Mouse (Mus musculus): ENCODE results near the gene C1qtnf7. TPM values are rescaled to one million over a fixed set of nuclear protein-coding genes. Genes with fewer than 3 reads are reported as not detected.

Gene C1qtnf7
- polyA plus RNA-seq, 1 experiment from 2014 or later = 4.8 TPM

DNA sequence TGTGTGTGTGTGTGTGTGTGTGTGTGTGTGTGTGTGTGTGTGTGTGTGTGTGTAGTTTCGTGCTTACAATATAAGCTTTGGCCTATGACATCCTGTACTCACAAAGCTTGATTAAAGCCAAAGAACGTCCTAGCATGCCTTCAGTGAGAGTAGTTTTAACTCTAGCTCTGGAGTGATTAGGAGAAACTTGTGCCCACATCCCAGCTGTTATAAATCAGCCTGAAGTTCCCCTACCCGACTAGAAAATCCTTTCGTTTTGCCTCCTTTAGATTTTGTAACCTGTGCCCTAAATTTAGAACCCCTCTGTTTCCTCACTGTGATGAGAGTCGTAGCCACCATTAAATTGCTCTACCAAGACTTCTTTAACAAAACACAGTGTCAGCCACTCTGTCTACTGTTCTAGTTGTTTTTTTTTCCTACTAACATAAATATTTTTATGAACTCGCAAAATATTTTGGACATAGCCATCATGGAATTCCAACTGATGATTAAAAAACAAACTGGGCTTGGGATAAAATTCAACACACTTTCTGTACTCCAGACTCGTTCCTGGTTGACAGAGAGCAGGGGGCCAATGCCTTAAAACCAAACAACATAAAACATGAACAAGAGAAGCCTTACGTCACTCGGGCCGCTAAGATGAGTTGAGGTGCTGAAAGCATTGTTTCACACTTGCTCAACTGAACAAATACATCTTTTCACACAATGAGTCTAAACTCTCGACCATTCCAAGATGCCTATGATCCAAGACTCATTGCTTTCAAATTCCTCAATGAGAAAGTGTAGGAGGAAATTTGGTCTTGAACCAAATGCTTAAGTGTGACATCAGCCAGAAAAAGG is 70.3 kb downstream of the C1qtnf7 start:
- H3K36me3 ChIP-seq (ENCODE audit: control insufficient read depth, insufficient read depth, low read length) = no peaks in the 10 kb centered on the region
- H3K27me3 ChIP-seq (replicated peaks; ENCODE audit: control insufficient read depth, insufficient read depth, low read length) = no peaks in the 10 kb centered on the region
- no peak overlapping the region for H3K4me3 ChIP-seq (ENCODE audit: low read length)
- peaks cover 7% of the 10 kb centered on the region for H3K4me1 ChIP-seq (ENCODE audit: control insufficient read depth, insufficient read depth, low read length)
- no peak overlapping the region for H3K4me2 ChIP-seq (ENCODE audit: low read depth, low read length)
- 40% methylated on average over 11 of the region's 11 CpGs for WGBS
- peak overlapping the region; percentile 19 for H3K27ac ChIP-seq (ENCODE audit: low read length)
- ATAC-seq = no peak
- no peaks in the 10 kb centered on the region for H3K9me3 ChIP-seq (ENCODE audit: control insufficient read depth, low read length)
- H3K9ac ChIP-seq (ENCODE audit: low read depth, low read length) = no peak overlapping the region

DNA sequence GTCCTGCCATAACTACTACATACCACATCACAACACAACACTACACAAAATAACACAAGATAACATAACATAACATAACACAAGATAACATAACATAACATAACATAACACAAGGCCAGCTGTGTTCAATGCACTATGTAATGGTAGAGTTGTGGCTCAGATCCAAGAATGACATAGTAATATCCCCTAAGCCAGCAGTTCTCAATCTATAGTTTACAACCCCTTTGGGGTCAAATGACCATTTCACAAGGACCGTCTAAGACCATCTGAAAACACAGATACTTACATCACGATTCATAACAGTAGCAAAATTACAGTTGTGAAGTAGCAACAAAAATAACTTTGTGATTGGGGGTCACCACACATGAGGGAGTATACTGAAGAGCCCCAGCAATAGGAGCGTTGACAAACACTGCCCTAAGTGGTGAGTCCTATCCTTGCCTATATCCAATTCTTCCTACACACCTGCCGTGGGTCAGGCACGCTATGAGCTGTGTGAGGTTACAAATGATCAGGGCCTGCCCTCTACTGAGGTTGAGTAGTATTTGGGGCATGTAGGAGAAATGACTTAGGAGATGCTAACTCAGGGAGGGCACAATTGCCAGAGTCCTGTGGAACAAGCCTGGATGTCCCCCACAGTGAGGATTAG is 73.6 kb downstream of the C1qtnf7 start:
- no peak overlapping the region; the same call in 1 of the 2 replicates for H3K27ac ChIP-seq (ENCODE audit: low read length)
- no peak overlapping the region for H3K9ac ChIP-seq (ENCODE audit: low read depth, low read length)
- H3K9me3 ChIP-seq (ENCODE audit: control insufficient read depth, low read length) = no peaks in the 10 kb centered on the region
- 68% methylated on average over 5 of the region's 5 CpGs for WGBS
- no peaks in the 10 kb centered on the region for H3K36me3 ChIP-seq (ENCODE audit: control insufficient read depth, insufficient read depth, low read length)
- no peak for ATAC-seq
- H3K27me3 ChIP-seq (replicated peaks; ENCODE audit: control insufficient read depth, insufficient read depth, low read length) = no peaks in the 10 kb centered on the region
- H3K4me1 ChIP-seq (ENCODE audit: control insufficient read depth, insufficient read depth, low read length) = peaks cover 7% of the 10 kb centered on the region
- no peak overlapping the region for H3K4me2 ChIP-seq (ENCODE audit: low read depth, low read length)
- no peak overlapping the region for H3K4me3 ChIP-seq (ENCODE audit: low read length)

DNA sequence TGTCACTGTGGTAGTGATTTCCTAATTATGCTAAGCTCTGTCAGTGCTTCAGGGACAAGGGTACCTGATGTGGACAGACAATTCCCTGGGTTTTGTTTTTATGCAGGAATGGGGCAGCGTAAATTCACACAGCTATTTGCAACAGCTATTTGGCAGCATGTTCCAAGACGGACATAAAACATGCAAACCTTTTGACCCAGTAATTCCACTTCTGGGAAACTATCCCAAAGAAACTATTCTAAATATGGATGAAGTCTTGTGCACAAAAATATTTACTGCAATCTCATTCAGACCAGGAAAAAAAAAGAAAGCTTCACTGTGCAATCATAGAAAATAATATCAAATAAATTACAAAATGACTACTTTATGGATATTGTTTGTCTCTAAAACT is 74.1 kb downstream of the C1qtnf7 start:
- H3K9ac ChIP-seq (ENCODE audit: low read depth, low read length) = no peak overlapping the region
- H3K27me3 ChIP-seq (replicated peaks; ENCODE audit: control insufficient read depth, insufficient read depth, low read length) = no peaks in the 10 kb centered on the region
- no peaks in the 10 kb centered on the region for H3K36me3 ChIP-seq (ENCODE audit: control insufficient read depth, insufficient read depth, low read length)
- no peak overlapping the region for H3K4me2 ChIP-seq (ENCODE audit: low read depth, low read length)
- no peaks in the 10 kb centered on the region for H3K9me3 ChIP-seq (ENCODE audit: control insufficient read depth, low read length)
- no peak overlapping the region; the same call in 1 of the 2 replicates for H3K27ac ChIP-seq (ENCODE audit: low read length)
- peaks cover 7% of the 10 kb centered on the region for H3K4me1 ChIP-seq (ENCODE audit: control insufficient read depth, insufficient read depth, low read length)
- ATAC-seq = no peak
- 50% methylated on average over 2 of the region's 2 CpGs for WGBS
- H3K4me3 ChIP-seq (ENCODE audit: low read length) = no peak overlapping the region

DNA sequence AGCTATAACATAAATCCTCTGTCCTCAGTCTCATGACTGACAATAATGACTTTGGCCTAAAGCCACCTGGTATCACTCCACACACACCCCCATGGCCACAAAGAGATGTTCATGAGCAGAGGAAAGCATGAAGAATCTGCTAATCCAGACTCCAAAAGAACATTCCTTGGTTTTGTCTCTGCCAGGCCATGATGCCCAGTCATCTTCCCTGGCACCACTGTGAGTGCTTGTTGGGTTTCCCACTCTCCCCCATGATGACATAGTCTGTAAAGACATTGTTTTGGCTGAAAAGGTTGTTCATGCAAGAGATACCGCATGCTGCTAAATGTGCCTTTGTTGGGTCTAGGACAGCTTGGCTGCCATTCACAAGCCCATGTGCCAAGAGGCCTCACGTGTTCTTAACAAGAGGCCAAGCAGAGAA is 75.0 kb downstream of the C1qtnf7 start:
- H3K9me3 ChIP-seq (ENCODE audit: control insufficient read depth, low read length) = no peaks in the 10 kb centered on the region
- ATAC-seq = no peak
- H3K27ac ChIP-seq (ENCODE audit: low read length) = no peak overlapping the region
- H3K27me3 ChIP-seq (replicated peaks; ENCODE audit: control insufficient read depth, insufficient read depth, low read length) = no peaks in the 10 kb centered on the region
- H3K4me3 ChIP-seq (ENCODE audit: low read length) = no peak overlapping the region
- H3K9ac ChIP-seq (ENCODE audit: low read depth, low read length) = no peak overlapping the region
- 98% methylated on average over 2 of the region's 2 CpGs for WGBS
- H3K4me2 ChIP-seq (ENCODE audit: low read depth, low read length) = no peak overlapping the region
- peaks cover 3% of the 10 kb centered on the region; the same call in 1 of the 2 replicates for H3K4me1 ChIP-seq (ENCODE audit: control insufficient read depth, insufficient read depth, low read length)
- no peaks in the 10 kb centered on the region for H3K36me3 ChIP-seq (ENCODE audit: control insufficient read depth, insufficient read depth, low read length)

DNA sequence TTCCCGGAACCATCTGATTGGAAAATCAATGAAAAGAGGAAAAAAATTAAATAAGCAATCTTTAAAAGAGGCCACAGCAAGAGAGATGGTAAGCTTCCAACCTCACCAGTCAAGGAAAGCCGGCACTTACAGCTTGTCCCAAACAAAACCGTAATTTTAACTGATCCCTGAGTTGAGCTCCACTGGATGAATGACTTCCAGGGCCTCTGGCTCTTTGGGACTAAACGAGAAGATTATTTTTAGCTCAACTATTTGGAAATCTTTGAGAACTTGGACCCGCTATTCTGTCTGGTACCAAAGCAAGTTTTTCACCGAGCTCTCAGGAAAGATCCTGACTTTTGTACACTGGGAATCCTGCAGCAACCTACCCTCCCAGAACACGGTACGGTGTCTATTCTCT is 86.3 kb downstream of the C1qtnf7 start:
- no peaks in the 10 kb centered on the region for H3K27me3 ChIP-seq (replicated peaks; ENCODE audit: control insufficient read depth, insufficient read depth, low read length)
- no peak overlapping the region for H3K27ac ChIP-seq (ENCODE audit: low read length)
- no peaks in the 10 kb centered on the region for H3K36me3 ChIP-seq (ENCODE audit: control insufficient read depth, insufficient read depth, low read length)
- ATAC-seq = no peak
- H3K9ac ChIP-seq (ENCODE audit: low read depth, low read length) = no peak overlapping the region
- no peaks in the 10 kb centered on the region for H3K4me1 ChIP-seq (ENCODE audit: control insufficient read depth, insufficient read depth, low read length)
- no peak overlapping the region for H3K4me3 ChIP-seq (ENCODE audit: low read length)
- H3K4me2 ChIP-seq (ENCODE audit: low read depth, low read length) = no peak overlapping the region
- 75% methylated on average over 8 of the region's 8 CpGs for WGBS
- no peaks in the 10 kb centered on the region for H3K9me3 ChIP-seq (ENCODE audit: control insufficient read depth, low read length)

DNA sequence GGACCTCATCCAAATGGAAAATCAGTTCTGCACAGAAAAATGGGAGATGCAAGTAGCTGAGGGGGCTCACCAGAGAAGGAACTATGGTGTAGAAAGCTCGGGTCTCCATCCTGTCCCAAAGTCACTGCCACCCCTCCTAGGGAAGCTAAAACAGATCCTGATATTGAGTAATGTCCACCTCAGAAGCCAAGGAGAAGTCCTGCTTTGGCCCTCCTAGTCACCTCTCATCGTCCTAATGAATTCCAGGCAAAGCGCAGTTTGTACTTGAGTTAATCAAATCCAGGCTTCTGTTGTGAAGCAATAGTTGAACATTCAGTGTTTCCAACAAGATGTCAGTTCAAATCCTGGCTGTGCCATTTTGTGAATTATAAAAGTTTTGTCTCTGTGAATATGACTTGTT is 87.2 kb downstream of the C1qtnf7 start:
- no peak overlapping the region for H3K4me3 ChIP-seq (ENCODE audit: low read length)
- no peak overlapping the region for H3K27ac ChIP-seq (ENCODE audit: low read length)
- WGBS = 90% methylated on average over 3 of the region's 3 CpGs
- H3K4me1 ChIP-seq (ENCODE audit: control insufficient read depth, insufficient read depth, low read length) = no peaks in the 10 kb centered on the region
- no peaks in the 10 kb centered on the region for H3K36me3 ChIP-seq (ENCODE audit: control insufficient read depth, insufficient read depth, low read length)
- no peak overlapping the region for H3K4me2 ChIP-seq (ENCODE audit: low read depth, low read length)
- no peak overlapping the region for H3K9ac ChIP-seq (ENCODE audit: low read depth, low read length)
- H3K9me3 ChIP-seq (ENCODE audit: control insufficient read depth, low read length) = no peaks in the 10 kb centered on the region
- ATAC-seq = no peak
- H3K27me3 ChIP-seq (replicated peaks; ENCODE audit: control insufficient read depth, insufficient read depth, low read length) = no peaks in the 10 kb centered on the region

DNA sequence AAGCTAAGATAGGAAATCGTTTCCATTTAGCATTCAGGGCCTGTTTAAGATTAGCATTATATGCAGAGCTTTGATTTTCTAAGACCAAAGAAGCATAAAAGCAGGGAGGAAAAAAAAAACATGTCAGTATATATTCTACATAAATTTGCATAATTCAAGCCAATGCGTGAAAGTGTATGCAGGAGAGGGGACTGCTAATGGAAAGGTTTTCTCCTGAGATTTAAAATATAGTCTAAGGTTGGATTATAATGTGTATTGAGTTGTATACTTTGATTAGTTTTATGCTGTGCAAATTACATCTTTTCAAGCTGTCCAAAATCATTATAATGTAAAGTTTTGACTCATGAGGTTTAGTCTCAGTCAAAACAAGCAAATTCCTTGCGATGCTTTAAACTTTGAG is 88.2 kb downstream of the C1qtnf7 start:
- no peak overlapping the region for H3K4me2 ChIP-seq (ENCODE audit: low read depth, low read length)
- H3K27me3 ChIP-seq (replicated peaks; ENCODE audit: control insufficient read depth, insufficient read depth, low read length) = no peaks in the 10 kb centered on the region
- no peak overlapping the region for H3K4me3 ChIP-seq (ENCODE audit: low read length)
- 84% methylated on average over 3 of the region's 3 CpGs for WGBS
- H3K9ac ChIP-seq (ENCODE audit: low read depth, low read length) = no peak overlapping the region
- H3K9me3 ChIP-seq (ENCODE audit: control insufficient read depth, low read length) = no peaks in the 10 kb centered on the region
- no peak overlapping the region for H3K27ac ChIP-seq (ENCODE audit: low read length)
- H3K4me1 ChIP-seq (ENCODE audit: control insufficient read depth, insufficient read depth, low read length) = no peaks in the 10 kb centered on the region
- no peak for ATAC-seq
- H3K36me3 ChIP-seq (ENCODE audit: control insufficient read depth, insufficient read depth, low read length) = no peaks in the 10 kb centered on the region

DNA sequence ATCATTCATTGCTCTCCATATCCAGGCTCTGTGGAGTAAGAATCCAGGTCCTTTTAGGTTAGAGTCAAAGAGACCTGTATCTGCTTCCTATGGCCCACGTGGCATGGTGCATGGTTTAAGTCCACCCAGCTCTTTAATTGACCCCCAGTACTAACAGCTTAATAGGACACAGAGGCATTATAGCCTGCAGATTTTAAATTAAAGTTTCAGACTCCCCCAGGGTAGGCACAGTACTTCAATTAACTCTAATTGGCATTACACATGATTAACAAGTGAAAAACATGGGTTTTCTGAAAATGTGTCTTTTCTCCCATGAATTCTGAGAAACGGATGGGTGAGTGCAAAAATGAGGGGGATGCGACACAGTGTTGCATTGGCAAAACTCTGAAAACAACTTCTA is 92.7 kb downstream of the C1qtnf7 start:
- Histone ChIP-seq H3K9ac (ENCODE audit: low read depth, low read length) (no peak overlapping the region), H3K4me3 (ENCODE audit: low read length) (no peak overlapping the region), H3K9me3 (ENCODE audit: control insufficient read depth, low read length) (no peaks in the 10 kb centered on the region), H3K4me2 (ENCODE audit: low read depth, low read length) (no peak overlapping the region), H3K4me1 (ENCODE audit: control insufficient read depth, insufficient read depth, low read length) (no peaks in the 10 kb centered on the region), H3K27ac (ENCODE audit: low read length) (no peak overlapping the region), H3K36me3 (ENCODE audit: control insufficient read depth, insufficient read depth, low read length) (no peaks in the 10 kb centered on the region), H3K27me3 (replicated peaks; ENCODE audit: control insufficient read depth, insufficient read depth, low read length) (no peaks in the 10 kb centered on the region)
- 87% methylated on average over 3 of the region's 3 CpGs for WGBS
- ATAC-seq = no peak

DNA sequence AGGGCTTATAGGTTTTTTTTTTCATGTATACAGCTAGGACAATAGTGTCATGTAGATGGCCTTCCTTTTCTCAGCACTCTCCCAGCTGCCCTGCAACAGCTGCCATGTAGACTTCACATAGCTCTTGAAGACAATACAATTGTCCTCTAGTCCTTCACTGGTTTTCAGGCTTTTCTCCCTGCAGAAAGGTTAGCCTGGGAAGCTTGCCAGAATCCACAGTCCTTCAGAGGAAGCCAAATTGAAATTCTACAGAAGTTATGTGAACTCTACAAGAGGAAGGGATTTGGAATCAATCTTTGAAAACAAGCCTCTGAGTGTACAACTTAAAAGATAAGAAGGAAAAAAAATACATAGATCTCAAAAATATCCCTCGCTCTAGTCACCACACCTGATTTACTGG is 94.4 kb downstream of the C1qtnf7 start:
- WGBS = 80% methylated on average over 1 of the region's 1 CpGs
- Histone ChIP-seq H3K4me3 (ENCODE audit: low read length) (no peak overlapping the region), H3K9ac (ENCODE audit: low read depth, low read length) (no peak overlapping the region), H3K9me3 (ENCODE audit: control insufficient read depth, low read length) (no peaks in the 10 kb centered on the region), H3K4me1 (ENCODE audit: control insufficient read depth, insufficient read depth, low read length) (no peaks in the 10 kb centered on the region), H3K27ac (ENCODE audit: low read length) (no peak overlapping the region), H3K36me3 (ENCODE audit: control insufficient read depth, insufficient read depth, low read length) (no peaks in the 10 kb centered on the region), H3K4me2 (ENCODE audit: low read depth, low read length) (no peak overlapping the region), H3K27me3 (replicated peaks; ENCODE audit: control insufficient read depth, insufficient read depth, low read length) (no peaks in the 10 kb centered on the region)
- no peak for ATAC-seq

Data from intestine, embryonic 16.5 days (tissue).